Mouse (Mus musculus) spleen, adult 2 months (tissue): ENCODE results near the gene Adh6a.

Source experiments
- CTCF ChIP-seq: fragments of 200-500 bp; IDR thresholded peaks from 2 replicates; pipeline ENCODE4 v1.5.1; 2011; ENCODE audit warnings: mild to moderate bottlenecking, inconsistent platforms; ENCODE audit not compliant: insufficient read depth, insufficient read length, insufficient replicate concordance; ENCODE audit errors: extremely low read depth
- POLR2A ChIP-seq: fragments of 200-500 bp; IDR thresholded peaks from 2 replicates; pipeline ENCODE4 v1.6.1; 2011; ENCODE audit warnings: low read depth, low read length, inconsistent platforms

DNA sequence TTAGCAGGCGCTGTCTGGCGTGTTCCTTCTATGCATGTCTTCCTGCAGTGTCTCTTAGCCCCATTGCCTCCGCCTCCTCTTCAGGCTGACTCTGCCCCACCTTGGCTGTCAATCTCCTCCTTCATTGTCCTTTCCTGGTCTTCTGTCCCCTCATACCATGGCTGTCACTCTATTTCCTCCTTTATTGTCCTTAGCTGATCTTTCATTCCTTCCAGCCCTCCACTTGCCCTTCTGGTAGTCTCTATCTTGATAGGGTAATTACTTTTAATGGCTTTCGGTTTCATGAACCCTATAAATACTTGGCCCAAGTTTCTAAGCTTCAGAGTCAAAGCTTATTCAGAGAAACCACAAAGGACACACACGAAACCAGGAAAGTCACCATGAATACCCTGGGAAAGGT lies at the start of gene Adh6a:
- no peak for TF ChIP-seq CTCF
- TF ChIP-seq POLR2A = no peak
